Mouse (Mus musculus) c-Kit-positive CD71-positive TER-119-negative erythroid progenitor cells, embryonic 14.5 days (primary cell): Measurements from ENCODE around the gene Rabgef1.
"Not testable (repeated sequence)": the region's sequence is repeated elsewhere in the genome, so short reads cannot be mapped to it uniquely, and the experiment has no call there.

Experiments used
- DNase-seq: peaks from one replicate; pipeline ENCODE4 v3.0.0-alpha.2; 2013; ENCODE audit warnings: low read depth

Gene Rabgef1

DNA sequence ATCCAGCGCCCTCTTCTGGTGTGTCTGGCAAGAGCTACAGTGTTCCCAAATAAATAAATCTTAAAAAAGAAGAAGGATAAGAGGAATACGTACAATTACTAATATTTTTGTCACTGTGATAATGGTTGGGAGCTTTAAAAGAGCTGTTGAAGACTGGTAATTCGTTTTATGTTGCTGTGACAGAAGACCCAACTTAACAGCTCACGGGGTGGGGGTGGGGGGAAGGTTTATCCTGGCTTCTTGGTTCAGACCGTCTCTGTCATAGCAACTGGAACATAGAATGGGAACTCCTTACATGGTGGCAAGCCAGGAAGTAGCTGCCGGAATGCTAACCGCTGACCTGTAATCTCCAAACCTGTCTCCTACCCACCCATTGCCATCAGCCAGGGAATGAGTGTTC lies 45.2 kb downstream of the Rabgef1 start, which contains the start of gene Tmem248:
Gene Tmem248 (plus strand): TSS at position 301 of the 400 bp plus-strand sequence.
- no peak for DNase-seq

DNA sequence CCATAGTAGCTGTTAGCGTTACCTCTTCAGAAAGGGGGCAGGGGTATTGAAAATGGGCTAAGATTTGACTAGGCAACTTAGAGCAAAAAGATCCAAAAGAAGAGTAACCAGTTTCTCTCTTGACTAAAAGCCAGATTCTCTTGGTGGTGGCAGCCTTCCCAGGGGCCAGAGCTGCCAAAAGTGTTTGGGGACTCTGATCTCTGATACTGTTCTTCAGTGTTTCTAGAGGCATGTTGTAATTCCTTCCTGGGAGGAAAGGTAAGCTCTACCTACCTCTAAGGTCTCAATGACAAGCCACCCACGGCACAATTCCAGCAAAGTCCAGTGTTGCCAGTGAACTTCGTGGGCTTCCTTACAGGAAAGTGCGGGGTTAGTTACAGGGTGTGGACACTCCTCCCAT lies 45.8 kb downstream of the Rabgef1 start:
- no peak for DNase-seq

DNA sequence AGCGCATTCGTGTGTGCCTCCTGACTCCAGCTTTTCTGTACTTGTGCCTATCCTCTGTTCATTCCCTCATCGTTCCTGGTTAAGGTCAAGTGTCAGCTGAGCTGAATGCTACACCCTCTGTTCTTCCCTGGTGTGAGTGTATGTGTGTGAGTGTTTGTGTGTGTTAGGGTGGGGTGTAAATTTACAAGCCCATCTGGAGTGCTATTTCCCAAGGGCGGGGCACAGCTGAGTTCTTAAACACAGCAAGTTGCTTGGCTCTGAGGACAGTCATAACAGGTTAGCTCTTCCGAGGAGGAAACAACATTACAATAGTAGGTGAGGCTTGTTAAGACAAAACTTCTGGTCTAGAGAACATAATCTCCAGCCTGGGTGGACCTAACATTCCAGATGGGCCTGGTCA lies 46.7 kb downstream of the Rabgef1 start:
- DNase-seq: no peak

DNA sequence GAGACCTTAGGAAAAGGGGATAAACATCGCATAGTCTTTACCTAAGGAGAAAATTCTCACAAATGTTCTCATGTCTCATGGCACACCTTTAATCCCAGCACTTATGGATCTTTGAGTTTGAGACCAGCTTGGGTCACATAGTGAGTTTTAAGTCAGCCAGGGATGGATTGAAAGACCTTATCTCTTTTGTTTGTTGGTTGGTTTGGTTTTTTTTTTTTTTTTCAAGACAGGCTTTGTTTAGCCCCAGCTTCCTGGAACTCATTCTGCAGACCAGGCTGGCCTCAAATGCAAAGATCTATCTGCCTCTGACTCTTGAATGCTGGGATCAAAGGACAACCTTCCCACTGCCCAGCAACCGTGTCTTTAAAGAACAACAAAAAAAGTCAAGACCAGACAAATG lies 49.7 kb downstream of the Rabgef1 start:
- no peak for DNase-seq

DNA sequence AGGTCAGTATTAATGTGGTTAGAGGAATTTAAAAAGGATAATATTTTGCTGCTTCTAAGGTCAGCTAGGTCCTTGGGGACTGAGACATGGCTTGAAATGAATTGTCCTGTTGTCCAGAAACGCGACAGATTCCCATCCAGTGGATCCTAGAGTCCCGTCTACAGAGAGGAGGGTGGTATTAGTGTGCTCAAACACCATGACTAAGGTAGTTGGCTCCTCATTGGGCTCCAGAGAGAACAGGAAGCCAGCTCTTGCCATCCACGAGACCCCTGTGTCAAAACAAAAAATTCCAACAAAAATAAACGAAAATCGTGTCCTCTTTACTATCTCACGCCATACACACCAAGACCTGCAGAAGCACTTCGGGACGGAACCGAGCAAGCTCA lies 50.2 kb downstream of the Rabgef1 start:
- no peak for DNase-seq

DNA sequence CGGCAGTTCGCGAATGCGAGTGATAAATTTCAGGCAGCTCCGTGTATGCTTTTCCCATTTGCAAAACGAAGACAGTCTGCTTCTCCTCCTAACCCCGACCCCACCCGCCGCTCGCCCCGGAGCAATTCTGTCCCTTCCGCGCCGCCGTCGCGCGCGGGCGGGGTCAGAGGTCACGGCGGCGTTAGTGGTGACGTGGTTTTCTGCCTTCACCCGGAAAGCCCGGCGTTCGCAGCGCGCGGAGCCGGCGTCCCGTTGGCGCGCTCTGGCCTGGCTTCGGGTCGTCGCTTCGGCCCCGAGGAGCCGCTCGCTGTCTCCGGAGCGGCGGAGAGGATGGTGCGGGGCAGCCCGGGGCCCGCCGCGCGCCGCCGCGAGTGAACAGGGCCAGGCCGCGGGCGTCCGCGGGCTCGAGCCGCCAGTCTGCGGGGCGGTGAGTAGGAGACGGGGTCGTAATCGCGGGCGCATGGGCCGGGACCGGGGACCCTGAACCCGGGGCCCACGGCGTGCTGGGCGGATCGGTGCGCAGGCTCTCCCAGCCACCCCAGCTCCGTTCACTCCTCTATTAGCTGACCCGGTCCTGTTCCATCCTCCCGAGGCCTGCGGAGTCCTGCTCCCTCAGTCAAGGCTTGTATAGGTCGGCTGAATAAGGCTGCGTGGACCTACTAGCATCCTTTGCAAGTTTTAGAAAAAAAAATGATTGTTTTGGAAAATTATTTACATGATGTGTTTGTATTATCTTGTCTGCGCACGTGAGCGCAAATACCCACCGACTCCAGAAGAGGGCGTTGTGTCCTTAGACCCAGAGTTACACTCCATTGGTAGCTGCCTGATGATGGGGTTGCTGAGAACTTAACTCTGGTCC lies 50.8 kb downstream of the Rabgef1 start:
- peak; percentile 84 for DNase-seq

DNA sequence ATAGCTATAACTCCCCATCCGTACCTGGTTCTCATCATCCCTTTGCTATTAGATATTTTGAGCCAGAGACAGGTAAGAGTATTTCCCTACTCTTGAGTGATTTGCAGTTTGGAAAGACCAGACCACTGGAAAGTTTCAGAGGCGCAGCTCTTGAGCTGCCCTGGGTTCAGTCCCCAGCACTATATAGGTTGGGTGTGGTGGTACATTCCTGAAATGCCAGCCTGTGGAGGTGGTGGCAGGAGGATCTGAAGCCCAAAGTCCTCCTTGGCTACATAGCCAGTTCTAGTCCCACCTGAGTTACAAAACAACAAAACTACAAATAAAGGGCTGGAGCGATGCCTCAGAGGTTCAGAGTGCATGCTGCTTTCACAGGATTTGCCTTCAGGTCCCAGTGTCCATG lies 55.2 kb downstream of the Rabgef1 start:
- no peak for DNase-seq

DNA sequence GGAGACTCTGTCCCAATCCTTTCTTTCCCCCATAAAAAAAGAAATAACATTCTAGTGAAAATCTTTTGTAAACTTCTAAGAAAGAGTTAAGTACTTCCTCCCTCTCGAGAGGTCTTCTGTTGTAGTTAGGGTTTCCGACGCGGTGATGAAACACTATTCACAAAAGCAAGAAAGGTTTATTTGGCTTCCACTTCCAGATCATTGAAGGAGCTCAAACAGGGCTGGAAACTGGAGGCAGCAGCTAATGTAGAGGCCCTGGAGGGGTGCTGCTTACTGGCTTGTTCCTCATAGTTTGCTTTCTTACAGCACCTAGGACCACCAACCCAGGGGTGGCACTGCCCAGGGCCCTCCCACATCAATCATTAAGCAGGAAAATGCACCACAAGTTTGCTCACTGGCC lies 56.5 kb downstream of the Rabgef1 start:
- no peak for DNase-seq

DNA sequence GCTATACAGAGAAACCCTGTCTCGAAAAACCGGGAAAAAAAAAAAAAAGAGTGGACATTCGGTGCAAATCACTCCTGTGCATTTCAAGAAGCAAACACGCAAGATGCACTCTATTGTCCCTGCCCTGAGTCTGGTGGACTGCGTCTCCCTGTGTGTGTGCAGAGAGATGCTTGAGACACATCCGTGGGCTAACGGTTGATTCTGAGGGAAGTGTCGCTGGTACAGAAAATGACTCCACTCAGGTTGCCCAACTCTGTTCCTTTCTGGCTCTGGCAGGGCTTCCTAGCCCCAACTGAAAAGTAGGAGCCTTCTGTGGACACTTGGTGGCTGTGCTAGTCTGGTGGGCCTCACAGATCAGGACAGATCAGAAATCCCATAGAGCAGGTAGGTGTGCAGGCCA lies 64.7 kb downstream of the Rabgef1 start:
- no peak for DNase-seq

DNA sequence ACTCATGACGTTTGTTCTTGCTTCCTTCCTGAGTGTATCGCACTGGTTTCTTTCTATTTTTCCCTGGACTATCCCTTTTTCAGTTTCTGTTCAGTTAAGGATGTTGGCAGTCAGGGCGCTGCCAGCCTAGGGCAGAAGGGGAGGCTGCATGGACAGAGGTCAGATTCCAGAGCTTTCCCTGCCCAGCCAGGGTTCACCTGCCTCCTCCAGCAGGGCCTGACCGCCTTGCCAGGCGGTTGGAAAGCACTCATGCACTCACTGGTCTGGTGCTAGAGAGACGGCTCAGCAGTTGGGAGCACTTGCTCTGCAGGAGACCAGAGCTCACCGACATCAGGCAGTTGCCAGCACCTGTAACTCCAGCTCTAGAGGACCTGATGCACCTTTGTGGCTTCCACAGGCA lies 67.6 kb downstream of the Rabgef1 start:
- no peak for DNase-seq

DNA sequence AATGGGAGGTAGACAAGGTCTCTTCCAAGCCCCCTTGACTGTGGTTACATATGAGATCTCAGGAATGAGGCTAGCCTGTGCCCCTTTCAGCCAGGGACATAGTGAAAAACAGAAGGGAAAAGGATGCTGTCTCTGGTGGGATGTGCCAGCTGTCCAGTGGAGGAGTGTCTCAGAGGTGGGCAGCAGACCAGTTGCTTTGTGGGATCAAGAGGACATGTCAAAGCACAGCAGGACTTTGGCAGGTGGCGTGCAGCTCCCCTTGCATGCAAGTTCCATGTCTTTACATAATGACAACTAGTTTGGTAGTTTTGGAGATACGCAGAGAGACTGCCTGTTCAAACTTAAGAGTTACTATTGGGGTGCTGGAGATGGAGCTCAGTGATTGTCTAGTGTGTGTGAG lies 68.3 kb downstream of the Rabgef1 start:
- no peak for DNase-seq

DNA sequence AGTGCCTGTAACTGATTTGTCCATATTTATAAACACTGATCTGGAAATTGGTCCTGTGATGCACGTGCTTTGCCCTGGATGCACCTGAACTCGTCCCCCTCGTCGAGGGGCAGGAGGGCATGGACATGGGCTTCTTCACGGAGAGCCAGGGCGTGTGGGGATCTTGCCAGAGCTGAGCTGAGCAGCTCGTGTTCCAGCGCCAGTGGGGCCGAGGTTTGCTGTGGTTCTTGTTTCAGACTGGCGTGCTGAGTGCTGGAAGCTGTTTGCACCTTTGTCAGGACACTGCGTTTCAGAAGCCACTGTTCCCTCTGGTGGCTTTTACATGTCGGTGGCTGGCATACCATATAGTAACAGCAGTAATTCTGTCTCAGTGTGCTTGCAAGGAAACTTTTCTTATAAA lies 69.8 kb downstream of the Rabgef1 start:
- no peak for DNase-seq

DNA sequence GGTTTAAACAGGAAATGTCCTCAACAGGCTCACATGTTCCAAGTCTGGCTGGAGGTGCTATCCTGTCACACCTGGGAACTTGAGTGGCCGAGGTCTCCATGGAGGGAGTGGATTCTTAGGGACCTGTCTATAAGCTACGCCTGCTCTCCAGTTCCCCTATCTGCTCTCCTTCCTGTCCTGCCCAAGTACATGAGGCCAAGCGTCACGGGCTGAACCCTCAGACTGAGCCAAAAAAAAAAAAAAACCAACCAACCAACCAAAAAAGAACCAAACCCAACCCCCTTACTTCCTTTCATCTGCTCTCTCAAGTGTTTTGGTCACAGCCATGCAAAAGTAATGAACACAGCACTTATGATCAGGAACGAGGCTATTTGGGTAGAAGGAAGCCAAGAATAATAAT lies 76.2 kb downstream of the Rabgef1 start:
- DNase-seq: no peak

DNA sequence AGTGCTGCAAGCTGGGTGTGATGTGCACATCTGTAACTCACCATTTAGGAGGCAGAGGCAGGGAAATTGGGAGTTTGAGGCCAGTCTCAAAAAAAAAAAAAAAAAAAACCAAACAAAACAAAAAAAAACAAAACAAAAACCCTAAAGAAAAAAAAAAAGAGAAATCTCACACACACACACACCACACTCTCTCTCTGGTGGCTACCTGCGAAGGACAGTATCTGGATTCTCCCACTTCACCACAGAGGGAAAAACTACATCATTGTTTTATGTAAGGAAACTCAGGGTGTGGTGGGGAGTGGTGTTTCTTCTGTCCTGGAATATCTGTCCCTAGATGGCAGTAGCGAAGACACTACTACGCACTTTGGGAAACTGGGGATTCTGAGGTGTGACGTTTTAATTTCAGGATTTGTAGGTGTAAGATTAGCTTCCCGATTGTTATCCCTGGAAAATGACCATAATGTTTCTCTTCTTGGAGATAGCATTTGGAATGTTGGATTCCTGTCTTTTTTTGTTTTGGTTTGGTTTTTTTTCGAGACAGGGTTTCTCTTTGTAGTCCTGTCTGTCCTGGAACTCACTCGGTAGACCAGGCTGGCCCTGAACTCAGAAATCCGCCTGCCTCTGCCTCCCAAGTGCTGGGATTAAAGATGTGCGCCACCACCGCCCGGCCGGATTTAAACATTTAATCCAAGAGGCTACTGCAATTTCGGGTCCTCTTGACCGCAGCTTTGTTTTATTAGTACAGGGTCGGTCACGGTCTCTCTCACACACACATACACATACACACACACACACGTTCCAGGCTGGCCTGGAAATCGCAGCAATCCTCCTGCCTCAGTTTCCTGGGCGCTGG lies 82.8 kb downstream of the Rabgef1 start:
- no peak for DNase-seq

DNA sequence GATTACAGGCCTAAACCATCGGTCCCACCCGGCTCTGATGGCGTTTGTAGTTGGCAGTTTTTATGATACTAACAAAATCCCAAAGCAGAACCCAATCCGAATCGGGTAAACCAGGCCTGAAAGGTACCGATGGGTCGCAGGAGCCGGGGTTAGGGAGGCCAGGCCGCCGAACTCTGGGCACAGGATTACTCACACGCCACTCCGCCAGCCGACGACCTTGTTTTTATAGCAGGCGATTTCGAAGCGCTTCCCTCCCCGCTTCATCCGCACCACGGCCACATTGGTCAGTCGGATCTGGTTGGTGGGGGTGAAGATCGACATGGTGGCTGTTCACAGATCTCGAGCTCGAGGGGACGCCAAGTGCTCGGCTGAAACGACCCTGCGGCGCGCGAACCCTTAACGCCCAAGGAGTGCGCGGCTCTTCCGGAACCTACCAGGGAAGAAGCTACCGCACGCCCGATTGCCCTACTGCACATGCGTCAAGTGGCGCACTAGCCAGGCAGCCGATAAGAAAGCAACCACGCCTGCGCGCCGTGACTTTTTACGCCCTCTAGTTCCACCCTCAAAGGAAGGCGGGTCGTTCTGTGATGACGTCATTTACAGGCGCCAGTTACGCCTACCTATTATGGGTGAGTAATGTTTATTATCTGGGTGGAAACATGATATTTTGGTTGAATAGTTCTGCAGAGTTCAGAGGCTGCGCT lies 83.6 kb downstream of the Rabgef1 start, which contains the start of the genes Sbds and Tyw1:
Gene Sbds (minus strand): TSS at position 514 of the 704 bp plus-strand sequence.
Gene Tyw1 (plus strand): TSS at position 603 of the 704 bp plus-strand sequence.
- DNase-seq: peak; percentile 100

DNA sequence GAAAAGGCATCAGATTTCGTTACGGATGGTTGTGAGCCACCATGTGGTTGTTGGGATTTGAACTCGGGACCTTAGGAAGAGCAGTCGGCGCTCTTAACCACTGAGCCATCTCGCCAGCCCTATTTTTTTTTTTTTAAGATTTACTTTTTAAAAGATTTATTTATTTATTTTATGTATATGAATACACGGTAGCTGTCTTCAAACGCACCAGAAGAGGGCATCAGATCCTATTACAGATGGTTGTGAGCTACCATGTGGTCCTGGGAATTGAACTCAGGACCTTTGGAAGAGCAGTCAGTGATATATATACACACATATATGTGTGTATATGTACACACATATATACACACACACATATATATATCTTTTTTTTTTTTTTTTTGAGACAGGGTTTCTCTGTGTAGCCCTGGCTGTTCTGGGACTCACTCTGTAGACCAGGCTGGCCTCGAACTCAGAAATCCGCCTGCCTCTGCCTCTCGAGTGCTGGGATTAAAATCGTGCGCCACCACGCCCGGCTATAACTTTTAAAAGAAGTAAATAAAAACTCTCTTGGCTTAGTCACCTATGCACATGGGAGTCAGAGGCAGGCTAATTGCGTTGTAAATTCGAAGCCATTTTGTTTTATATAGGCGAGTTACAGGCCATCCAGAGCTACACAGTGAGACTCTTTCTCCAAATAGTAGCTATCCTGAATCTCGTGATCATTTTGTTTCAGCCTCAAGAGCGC lies 84.4 kb downstream of the Rabgef1 start:
- DNase-seq: not testable (repeated sequence)

DNA sequence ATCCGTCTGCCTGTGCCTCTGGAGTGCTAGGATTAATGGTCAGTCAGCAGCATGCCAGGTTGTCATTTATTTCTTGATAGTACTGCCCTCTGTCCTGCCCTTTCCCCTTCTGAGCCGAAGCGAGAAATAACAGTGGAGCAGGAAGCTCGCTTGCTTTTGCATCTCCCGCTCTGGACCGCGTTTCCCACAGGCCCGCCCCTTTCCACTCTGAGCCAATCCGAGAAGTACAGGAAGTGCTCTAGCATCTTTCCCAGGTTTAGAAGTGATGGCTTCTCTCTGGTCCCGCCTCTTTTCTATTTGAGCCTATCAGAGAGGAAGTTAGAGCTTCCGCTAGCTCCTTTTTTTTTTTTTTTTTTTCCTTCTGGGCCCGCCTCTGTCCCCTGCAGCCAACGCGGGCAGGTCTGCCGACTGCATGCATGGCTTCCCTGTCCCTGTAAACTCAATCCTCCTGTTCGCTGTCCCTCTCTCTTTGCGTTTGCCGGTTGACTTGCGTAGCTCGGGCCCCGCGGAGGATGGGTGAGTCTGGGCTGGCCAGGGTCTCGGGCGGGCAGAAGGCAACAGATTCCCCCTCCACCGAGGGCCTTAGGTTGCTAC lies 85.2 kb downstream of the Rabgef1 start:
- peak; percentile 96 for DNase-seq

DNA sequence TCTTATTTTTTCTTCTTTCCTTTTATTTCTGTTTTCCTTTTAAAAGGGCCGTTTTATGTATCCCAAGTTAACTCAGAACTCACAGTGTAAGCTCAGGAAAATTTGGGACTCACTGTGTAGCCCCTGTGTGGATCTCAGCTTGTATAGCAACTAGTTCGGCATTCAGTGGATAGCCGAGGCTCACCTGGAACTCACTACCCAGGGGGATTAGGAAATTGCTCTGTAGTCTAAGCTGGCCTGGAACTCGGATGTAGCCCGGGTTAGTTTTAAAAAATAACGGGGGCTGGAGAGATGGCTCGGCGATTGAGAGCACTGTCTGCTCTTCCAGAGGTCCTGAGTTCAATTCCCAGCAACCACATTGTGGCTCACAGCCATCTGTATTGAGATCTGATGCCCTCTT lies 85.7 kb downstream of the Rabgef1 start:
- DNase-seq: no peak

DNA sequence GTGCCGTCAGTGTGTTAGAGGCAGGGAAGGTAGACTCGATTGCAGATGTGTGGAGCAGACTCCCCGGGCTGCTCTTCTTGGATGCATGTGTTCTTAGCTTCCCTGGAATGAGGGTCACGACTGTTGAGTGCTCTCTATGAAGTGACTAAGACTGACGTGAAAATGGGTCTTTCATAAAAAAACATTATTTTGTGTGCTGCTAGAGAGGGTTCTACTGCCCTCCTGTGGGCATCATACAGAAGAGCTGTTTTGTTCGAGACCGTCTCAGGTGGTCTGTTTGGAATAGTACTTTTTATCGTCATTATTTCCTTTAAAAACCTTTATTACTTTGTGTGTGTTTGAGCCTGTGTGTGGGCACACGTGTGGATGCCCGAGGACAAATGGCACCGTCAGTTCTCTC lies 91.9 kb downstream of the Rabgef1 start:
- DNase-seq: no peak
